Mouse (Mus musculus) bone marrow, adult 2 months (tissue): ENCODE data around the gene Fcgrt.

Experiments
- CTCF ChIP-seq: fragments of 200-500 bp; IDR thresholded peaks from 2 replicates; pipeline ENCODE4 v1.5.1; 2011; ENCODE audit warnings: low read length, control low read depth; ENCODE audit not compliant: control insufficient read depth, insufficient read depth
- POLR2A ChIP-seq: fragments of 200-500 bp; IDR thresholded peaks from 2 replicates; pipeline ENCODE4 v1.6.1; 2011; ENCODE audit warnings: low read depth, mild to moderate bottlenecking, control low read depth, low read length, borderline replicate concordance; ENCODE audit not compliant: control insufficient read depth

- no peak for TF ChIP-seq CTCF
- no peak for TF ChIP-seq POLR2A
Observed at GRCm38 (mm10) chr7:45135370-45135769, 31.7 kb upstream of the Fcgrt start.
